Mouse (Mus musculus) left cerebral cortex, adult 18-20 months (tissue): ENCODE measurements at regions not wholly inside any gene's neighbourhood (a gene's known extent, or its start where the extent isn't known, plus 50 kb on each side); places are given as distances from the start of the nearest gene placed in this dataset.

Experiments used
- DNase-seq, 2 experiments: peaks; one replicate each; pipeline ENCODE4 v3.0.0; 2021 to 2022; ENCODE audit warnings: low spot score in 2 of 2, mixed read lengths in 1 of 2

DNA sequence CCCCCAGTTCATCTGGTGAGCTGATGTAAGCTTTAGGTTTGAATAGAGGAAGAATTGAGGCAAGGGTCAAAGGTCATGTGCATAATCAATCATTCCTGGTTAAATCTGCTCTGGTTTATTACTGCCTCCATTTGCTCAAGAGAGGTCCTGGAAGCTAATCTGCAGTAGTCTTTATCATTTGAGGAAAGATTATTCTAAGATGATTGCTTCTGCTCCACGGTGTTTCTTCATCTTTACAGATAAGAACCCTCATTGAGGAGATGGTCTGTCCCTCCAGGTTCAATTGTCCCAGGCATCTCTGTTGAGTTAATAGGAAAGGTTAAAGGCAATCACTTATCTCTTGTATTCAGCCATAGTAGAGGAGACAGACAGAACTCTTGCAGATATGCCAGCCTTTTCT, 3557.5 kb upstream of the Gm6569 start:
- no peak for DNase-seq

- DNase-seq: no peak
Observed at GRCm38 (mm10) chr15:70321781-70322180, 3512.6 kb upstream of the Gm6569 start.

GRCm38 (mm10) chr15:70339241-70339640, 3495.1 kb upstream of the Gm6569 start:
- DNase-seq: no peak

GRCm38 (mm10) chr15:70341401-70341800, 3493.0 kb upstream of the Gm6569 start:
- no peak for DNase-seq

DNA sequence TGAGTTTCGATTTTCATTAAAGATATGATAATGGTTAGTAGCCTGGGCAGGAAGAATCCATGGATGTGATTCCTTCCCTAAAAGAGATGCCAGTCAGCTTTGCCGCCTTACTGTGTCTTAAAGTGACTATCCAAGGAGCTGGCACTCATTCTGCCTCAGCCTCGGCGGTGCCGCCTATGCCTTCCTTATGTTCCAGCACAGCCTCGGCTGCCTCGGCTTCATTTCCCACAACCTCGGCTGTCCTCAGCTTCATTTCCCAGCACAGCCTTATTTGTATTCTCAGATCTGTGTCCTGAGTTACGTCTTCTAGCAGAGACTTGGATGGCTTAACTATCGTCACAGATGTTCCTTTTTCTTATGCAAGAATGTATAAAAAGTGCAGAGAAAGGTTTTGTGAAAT, 3476.4 kb upstream of the Gm6569 start:
- peak; percentile 45 to 61 for DNase-seq

DNA sequence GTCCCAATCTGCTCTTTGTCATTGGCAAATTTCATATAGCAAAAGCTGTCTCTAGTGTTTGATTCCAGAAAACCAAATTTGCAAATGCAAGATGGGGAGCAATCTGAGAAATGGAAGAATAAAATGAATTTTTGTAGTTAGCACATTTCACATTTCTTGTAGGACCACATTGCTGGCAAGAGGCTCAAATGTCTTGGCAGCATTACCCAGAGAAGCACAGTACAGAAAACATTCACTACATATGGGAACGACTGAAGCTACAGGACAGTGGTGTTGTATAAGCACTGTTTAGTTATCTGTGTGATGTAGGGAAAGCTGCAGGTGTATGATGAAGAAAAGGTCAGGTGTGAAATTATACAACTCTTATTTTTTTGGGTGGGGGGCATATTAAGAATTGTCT, 3449.7 kb upstream of the Gm6569 start:
- DNase-seq: no peak

- DNase-seq: no peak
Observed at GRCm38 (mm10) chr15:70416311-70416710, 3418.1 kb upstream of the Gm6569 start.

GRCm38 (mm10) chr15:70425566-70425965, 3408.8 kb upstream of the Gm6569 start:
- no peak for DNase-seq
